Mouse (Mus musculus) heart, adult 18-20 months (tissue): ENCODE data around the gene Slc17a7. TPM values are rescaled to one million over a fixed set of nuclear protein-coding genes. Genes with fewer than 3 reads are reported as not detected.
"Not testable (repeated sequence)": the region's sequence is repeated elsewhere in the genome, so short reads cannot be mapped to it uniquely, and the experiment has no call there.

Experiments
- DNase-seq, 2 experiments: peaks; one replicate each; pipeline ENCODE4 v3.0.0; 2021 to 2022; ENCODE audit warnings: mixed read lengths in 1 of 2
- total RNA-seq, 2 experiments: library from RNA; stranded (reverse); gene quantifications; 2 replicates each; pipeline ENCODE4 v1.2.3; 2021

Gene Slc17a7
- total RNA-seq, 2 experiments from 2014 or later, result 29.7 to 32.4 TPM

DNA sequence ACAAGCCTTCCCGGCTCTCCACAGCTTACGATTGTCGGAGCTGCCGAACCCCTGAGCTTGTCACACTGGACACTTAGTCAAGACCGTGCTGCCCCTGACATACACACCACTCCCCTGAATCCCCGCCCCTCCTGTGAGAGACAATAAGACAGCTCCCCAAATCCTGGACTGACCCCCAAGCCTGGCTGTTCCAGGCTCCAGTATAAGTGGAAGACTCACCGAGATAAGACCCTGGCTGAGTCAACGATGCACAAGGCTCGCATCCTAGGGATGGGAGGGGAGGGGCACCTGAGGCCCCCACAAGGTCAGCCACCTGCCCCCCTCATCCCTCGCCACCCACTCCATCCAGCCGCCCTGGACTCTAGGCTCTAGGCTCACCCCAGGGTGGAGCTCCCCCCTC, 31.9 kb upstream of the Slc17a7 start:
- DNase-seq, result no peak

DNA sequence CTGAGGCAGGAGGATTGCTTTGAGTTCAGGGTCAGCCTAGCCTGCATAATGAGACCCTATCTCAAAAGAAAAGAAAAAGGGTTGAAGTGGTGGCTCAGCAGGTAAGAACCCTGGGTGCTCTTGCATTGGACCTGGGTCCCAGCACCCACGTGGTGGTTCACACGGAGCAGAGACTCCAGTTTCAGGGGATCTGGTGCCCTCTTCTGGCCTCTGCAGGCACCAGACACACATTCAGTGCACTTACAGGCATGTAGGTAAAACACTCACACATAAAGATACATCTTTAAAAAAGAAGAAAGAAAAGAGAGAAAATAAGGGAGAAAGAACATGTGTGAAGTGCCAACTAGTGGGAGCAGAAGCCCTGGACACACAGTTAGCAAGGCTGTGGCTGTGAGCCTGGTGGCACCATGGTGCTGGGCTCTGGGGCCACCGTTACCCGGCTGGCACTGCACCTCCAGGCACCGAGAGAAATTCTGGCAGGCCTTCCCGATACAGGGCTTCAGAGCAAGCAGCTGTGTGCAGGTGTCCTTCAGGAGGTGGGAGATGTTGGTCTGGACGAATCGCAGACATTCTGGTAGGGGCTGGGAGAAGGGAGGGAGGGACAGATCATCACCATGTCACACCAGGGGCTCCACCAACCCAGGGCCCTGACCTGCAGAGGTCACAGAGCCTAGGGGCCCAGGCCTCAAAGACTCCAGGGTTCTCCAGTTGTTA, 30.1 kb upstream of the Slc17a7 start:
- no peak for DNase-seq

DNA sequence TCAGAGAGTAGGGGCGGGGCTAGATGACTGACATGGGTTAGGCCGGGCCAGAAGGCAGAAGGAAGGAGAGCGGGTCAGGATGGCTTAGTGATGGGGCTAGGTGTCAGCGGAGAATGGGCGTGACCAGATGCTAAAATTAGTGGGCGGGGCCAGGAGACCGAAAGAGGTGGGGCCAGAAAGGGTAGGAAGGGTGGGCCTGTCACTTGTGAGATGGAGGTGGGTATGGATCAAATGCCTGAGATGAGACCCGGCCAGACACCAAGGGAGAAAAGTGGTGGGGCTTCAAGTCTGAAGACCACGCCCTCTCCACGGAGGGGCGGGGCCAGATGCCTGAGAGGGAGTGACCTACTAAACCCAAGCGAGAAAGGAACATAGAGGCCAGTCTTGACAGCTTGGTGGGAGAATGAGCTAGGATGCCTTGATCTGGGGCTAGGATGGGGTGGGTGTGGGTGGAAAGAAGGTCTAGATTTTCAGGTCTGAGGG, 29.2 kb upstream of the Slc17a7 start:
- peak in 1 of 2 experiments; percentile 48 for DNase-seq

DNA sequence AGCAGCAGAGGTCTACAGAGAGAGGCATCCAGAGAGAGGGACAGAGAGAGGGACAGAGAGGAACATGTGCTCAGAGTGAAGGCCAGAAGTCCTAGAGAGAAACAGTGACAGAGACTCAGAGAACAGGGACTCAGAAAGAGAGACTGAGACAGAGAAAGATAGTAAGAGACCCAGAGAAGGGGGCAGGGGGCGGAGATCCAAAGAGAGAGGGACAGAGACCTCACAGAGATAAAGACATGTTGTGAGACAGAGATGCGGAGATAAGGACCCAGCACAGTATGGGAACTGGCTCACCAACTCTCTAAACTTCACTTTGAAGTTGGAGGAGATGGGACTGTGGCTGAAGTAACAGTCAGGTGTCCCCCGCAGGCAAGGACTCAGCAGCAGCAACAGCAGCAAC, 28.4 kb upstream of the Slc17a7 start:
- no peak for DNase-seq

DNA sequence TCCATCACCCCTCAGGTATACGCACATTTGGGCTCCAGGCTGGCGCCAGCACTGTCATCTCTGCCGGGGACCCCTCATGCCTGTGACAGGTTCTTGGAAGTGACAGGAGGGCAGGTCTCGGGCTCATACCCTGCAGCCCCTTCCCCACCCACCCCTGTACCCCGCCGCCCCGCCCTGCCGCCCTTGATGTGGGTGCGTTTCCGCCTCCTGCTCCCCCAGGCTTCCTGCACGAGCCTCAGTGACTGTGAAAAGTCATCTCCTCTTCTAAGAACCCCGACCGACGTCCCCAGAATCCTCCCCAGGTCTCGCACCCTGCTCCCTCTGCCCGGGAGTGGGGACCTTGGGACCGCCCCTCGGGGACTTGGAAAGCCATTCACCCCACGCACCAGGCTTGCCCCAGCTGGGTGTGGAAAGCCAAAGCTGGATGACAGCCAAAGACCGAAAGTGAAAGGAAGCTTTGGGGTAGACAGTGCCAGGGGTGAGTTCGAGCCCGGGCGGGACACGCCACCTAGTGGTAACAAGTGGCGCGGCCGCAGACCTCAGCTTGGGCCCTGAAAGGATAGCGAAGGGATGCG, 27.7 kb upstream of the Slc17a7 start, which contains the start of the genes Gm45713 and Flt3l:
Gm45713 (minus strand) TSS at position 239 of the 575 bp plus-strand sequence.
Flt3l (minus strand) TSS at position 440 of the 575 bp plus-strand sequence.
- DNase-seq, result peak; percentile 96 to 97

DNA sequence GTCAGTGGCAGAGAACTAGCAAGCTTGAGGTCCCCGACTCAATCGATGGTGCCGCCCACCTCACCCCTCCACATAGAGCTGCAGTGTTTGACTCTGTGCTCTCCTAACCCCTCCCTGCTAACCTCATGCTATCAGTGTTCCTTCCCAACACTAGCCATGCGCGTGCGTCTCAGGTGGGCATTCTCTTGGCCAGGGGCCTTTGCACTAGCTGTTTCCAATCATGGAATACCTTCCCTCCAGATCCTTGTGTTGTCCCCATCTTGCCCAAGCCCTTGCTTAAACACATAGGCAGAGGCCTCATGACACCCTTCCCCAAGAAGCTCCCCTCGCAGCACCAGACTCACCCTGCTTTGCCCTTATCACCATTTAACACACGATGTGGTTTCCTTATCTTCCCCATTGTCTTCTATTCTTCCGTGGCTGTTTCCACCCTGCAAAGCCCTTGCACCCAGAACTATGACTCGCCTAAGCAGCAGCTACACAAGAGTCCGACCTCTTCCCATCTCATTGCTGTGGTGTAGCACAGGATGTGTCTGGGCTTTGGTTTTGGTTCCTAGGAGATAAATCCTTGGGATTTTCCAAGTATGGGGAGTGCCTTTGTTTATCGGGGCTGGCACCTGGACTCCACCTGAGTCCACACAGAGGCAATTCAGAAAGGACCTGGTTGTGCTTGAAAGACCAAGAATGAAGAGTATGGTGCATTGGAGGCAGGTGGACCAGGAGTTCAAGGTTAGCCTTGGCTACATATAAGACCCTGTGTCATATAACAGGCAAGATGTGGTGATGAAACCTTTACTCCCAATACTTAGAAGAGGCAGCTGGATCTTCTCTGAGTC, 26.4 kb upstream of the Slc17a7 start:
- DNase-seq, result no peak

DNA sequence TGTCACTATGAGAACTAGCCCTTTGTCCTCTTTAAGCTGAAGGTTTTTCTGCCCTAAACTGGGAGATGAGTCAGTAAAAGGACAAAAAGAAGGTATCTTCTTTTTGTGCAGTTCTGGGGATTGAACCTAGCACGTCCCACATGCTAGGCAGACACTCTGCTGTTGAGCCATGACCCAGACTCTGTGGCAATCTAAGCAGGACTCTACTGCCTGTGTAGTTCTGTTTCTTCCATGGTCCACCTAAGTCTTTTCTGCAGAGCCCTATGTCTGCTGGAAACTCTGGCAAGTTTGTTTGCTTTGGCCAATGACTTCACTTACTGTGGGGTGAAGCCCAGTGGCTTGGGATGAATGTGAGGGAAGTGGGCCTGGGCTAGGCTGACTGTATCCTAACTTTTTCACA, 25.3 kb upstream of the Slc17a7 start:
- no peak for DNase-seq

DNA sequence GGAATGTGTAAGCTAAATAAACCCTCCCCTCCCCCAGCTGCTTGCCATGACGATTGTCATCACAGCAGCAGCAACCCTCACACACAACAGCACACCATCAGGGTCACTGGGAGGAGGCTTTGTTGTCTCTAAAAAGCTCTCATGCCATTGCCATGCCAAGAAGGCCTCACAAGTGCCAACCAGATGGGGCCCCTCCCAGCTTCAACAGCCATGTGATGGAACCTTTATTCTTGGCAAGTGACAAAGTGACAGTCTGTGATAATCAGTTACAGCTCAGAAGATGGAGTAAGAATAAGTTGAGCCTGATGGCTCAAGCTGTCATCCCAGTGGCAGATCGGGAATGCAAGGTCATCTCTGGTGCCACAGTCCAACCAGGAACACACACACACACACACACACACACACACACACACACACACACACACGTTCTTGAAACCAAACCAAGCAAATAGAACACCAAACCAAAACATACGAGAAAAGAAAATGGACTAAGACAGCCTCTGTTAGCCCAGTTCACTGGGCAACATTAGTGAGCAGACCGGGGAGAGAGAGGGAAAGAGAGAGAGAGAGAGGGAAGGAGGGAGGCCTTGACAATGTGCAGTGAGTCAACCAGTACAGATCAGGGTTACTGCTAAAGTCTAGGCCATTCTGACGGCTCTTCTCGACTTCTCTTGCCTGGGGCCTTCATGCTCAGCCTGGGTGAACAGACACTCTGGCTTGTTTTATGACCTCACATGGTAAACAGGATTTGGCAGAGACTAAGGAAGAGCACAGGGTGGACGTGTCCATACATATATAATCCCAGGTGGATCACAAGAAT, 23.6 kb upstream of the Slc17a7 start:
- no peak for DNase-seq

DNA sequence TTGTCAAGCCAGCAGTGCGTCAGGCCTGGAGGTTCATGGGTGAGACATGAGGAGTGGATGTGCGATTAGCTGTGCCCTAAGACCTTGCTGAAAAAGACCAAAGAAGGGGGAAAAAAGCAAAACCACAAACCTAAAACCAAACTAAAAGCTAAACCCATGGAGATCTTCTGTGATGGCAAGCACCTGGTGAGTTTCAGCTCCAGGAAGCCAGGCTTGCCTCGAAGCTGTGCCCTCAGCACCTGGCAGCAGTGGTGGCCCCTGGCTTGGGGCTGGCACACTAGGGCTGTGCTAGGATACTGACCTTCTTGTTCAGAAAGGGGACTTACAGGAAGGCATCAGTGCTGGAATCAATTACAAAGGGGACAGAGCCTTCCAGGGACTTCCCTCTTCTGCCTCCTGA, 22.4 kb upstream of the Slc17a7 start:
- no peak for DNase-seq

DNA sequence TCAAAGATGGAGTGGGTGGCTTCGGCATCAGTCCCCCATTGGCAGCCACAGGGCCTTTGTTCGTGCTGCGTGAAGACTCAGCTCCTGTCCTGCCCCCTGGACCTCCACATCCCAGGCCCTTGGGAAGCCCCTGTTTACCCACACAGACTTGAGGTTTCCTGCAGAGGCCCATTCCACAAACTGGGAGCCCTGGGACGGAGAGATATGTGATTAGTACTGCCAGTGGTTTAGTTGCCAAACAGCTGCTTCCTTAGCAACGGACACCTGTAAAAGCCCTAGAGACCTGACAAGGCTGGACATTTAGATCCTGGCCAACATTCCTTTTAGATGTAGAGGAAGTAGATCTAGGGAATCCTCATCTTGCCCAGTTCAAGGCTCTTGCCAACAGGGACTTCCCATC, 21.8 kb upstream of the Slc17a7 start:
- no peak for DNase-seq

DNA sequence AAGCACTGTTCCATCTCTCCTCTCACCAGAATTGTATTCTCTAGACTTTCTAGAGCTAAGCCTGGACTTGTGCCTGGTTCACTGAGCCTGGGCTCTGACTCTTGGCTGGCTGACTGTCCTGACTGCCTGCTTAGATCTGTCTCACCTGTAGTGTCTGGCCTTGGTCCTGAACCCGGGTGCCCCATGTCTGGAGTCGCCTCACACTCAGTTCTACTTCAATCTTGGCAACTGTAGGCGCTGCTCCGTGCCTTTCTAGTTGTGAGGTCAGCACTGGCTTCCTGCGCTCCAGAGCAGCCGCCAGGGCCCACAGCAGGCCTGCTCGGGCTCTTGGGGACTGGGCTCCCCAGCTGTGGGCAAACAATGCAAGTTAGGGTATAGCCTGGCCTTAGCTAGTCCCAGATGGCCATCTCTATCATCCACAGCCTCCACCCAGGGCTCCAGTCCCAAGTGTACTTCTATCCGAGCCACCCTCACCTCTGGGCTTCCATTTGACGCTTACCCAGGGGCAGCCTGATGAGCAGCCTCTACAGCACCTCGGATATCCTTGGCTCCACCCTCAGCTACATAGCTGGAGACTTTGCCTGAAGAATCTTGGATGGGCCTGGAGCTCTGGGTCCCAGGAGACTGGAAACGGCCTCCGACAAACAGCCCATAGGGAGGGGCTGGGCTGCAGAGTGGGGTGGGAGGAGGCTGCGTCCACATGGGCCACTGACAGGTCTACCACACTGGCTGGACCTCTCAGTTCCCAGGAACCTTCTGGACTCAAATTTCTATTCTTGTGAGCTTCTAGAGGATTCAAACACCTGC, 19.2 kb upstream of the Slc17a7 start:
- DNase-seq, result peak in 1 of 2 experiments; percentile 66

DNA sequence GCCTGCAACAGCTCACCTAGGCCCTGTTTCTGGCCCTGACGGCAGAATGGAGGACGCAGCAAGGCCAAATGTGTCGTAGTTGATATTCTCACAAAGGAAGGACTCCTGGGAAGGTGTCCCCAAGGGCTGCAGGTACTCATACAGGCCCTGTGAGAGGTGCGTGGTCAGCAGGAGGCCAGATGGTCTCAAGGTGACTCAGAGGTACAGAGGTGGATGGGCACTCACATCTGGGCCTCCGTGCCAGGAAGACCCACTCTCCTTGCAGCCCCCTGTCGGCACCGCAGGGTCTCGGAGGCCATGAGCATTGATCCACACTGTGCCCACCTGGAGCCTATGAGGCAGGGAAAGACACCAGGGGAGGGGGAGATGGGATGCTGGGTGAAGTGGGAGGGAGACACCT, 18.3 kb upstream of the Slc17a7 start:
- DNase-seq, result no peak

DNA sequence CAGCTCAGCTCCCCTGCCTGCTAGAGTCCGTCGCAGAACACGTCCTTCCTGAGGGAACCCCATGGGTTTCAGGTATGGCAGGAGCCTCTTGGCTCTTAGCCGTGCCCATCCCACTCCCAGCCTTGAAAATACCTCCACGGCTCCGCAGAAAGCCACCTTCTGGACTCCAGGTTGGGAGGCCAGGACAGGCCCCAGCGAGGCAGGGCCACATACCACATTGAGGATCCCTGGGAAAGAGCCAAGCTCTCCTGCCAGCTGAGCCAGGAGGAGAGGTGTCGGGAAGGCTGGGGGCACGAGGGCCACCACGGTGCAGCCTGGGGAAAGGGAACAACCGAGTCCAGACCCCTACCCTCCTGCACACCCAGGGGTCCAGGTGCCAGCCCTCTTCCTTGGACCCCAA, 16.5 kb upstream of the Slc17a7 start:
- DNase-seq, result no peak

DNA sequence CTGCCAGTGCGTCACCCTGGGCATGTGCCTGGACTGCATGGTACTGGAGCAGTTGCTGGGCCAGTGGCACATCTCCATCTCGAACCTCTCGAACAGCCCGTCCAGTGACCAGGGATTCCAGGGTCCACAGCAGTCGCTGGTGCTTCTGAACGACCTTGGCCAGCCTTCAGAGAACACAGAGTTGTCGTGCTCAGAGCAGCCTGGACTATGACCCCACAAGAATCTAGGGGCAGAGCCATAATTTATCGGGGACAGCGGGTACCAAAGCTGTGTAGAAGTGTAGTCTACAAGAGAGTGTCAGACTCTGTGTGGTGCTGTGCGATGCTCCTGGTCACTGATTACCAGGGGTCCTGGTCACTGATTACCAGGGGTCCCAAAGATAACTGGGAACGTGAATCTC, 15.8 kb upstream of the Slc17a7 start:
- DNase-seq, result no peak

DNA sequence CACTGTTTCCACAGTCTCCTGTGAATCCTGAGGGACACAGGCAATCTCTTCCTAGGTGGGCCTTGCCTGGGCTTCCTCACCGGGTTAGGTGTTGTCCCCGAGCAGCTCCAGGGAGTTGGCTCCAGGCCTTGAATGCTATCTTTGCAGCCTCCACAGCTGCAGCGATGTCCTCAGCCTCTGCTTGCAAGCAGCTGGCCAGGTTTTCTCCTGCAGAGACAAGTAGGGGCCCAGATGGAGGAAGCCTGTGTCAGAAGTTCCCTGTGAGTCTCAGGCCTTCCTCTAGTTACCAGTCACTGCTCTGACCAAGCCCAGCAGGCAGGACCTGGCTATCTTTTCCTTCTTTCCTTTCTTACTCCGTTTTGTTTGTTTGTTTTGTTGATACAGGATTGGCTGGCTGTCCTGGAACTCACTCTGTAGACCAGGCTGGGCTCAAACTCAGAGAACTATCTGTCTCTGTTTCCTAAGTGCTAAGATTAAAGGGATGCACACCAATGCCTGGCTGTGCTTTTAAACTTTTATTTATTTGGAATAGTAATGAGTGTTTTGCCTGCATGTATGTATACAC, 15.1 kb upstream of the Slc17a7 start:
- DNase-seq, result peak; percentile 53 to 74

DNA sequence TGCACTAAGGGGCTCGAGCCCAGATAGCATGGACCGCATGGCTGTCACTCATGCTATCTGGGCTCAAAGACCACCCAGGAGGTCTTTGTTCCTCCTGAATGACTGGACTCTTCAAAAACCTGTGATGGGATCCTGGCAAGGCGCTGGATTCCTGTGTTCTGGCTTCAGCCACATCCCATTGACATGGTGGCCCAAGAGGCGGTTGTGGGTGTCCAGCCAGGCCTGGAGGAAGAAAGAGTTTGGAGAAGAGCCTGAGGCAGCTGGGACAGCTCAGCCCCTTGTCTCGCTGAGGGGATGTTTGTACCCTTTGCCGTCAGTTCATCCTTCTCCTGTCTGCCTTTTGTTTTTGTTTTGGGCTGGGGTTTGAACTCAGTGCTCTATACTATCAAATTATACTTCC, 14.2 kb upstream of the Slc17a7 start:
- DNase-seq, result peak; percentile 69 to 78

DNA sequence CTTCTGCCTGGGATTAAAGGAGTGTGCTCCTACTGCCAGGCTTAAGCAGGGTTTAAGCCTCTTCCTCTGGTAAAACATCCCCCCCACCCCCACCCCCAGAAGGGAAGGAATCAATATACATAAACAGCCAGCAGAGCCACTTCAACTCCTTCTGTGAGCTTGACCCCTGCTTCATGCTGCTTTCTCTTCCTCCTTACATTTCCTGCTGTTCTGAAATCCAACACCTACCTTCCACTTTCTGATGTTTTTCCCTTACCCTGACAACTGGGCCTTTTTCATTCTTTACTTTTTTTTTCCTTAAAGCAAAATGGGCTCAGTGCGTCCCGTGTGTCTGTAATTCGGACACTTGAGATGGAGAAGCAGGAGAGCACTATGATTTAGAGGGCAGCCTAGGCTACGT, 13.4 kb upstream of the Slc17a7 start:
- no peak for DNase-seq

DNA sequence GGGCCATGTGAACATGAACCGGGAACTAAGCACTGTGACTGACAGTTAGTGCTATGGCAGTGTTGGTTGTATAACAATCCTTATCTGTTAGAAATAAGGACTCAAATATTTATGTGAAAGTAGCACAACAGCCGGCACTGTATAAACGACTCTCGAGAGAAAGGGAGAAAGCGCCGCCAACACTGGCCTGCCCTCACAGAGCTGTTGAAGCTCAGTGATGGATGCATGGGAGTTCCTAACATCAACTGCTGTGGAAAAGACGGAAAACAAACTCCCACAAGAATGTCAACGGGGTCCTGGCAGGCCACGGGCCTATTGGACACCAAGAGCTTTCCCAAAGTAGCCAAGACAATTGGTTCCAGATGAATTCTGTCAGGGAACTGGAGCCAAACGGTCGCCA, 12.4 kb upstream of the Slc17a7 start:
- DNase-seq, result peak; percentile 63 to 76

DNA sequence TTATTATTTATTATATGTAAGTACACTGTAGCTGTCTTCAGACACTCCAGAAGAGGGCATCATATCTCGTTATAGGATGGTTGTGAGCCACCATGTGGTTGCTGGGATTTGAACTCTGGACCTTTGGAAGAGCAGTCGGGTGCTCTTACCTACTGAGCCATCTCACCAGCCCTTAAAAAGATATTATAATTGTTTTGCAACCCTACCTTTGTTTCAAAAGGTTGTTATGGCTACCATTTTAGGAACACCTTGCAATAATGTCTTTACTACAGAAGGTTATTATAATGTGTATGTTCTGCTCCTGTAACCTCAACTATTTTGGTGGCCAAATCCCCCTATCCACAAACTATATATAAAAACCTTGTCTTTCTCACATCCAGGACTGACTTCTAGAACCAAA, 10.7 kb upstream of the Slc17a7 start:
- not testable (repeated sequence) for DNase-seq

DNA sequence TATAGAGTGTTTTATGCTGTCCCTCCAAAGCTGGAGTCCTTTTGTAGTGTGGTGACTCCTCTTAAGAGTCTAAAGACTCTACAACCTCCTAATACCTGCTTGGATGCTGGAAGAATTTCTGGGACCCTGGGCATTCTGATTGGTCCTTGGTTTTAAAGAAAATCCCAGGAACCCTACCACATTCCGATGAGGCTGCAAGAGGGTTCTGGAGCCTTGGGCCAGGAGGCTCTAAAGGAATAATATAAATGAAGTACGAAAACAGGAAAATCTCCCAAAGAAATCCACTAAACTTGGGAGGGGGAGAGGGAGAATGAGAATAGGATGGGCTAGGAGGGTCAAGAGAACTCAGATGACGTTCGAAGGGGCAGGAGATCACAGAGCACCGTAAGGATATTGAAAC, 10.2 kb upstream of the Slc17a7 start:
- DNase-seq, result no peak
